Comparison of ENCODE assay signal across 26 mouse cellular contexts in genomic region chr13:48147061-48147460, GRCm38 (mm10).
"Had no signal": no experiment of that assay in that cellular context is flagged by ENCODE, and none has a peak within 500 bp of the region (broad histone marks: within the 10 kb centered on the region; RNA-seq: fewer than 3 reads in every experiment).

No protein-coding gene starts in this region.

- DNase-seq: gastrocnemius, adult 2 months; gastrocnemius, postnatal 10 days; gastrocnemius, postnatal 25 days; heart, postnatal 10 days; heart, postnatal 4 days; kidney, adult 18-20 months; kidney, adult 8-10 months; kidney, postnatal 10 days; kidney, postnatal 25 days; kidney, postnatal 4 days; liver; liver, embryonic 13.5 days had no signal

- H3K27ac ChIP-seq: gastrocnemius, adult 2 months; heart, embryonic 10.5 days; hindbrain, embryonic 10.5 days; hindbrain, embryonic 12.5 days; hindbrain, embryonic 14.5 days; intestine, embryonic 15.5 days; layer of hippocampus, adult 2 months; left cerebral cortex, adult 2 months; limb, embryonic 10.5 days; limb, embryonic 12.5 days; liver, embryonic 13.5 days had no signal

- H3K4me3 ChIP-seq: gastrocnemius, adult 2 months; heart, embryonic 10.5 days; heart, embryonic 12.5 days; hindbrain, embryonic 10.5 days; hindbrain, embryonic 12.5 days; intestine, embryonic 15.5 days; layer of hippocampus, adult 2 months; left cerebral cortex, adult 2 months; limb, embryonic 10.5 days; limb, embryonic 12.5 days; liver, embryonic 13.5 days had no signal

- H3K9me3 ChIP-seq: heart, embryonic 10.5 days; hindbrain, embryonic 12.5 days; intestine, embryonic 15.5 days; limb, embryonic 10.5 days; limb, embryonic 12.5 days; liver, embryonic 13.5 days had no signal

- H3K4me1 ChIP-seq: hindbrain, embryonic 10.5 days; hindbrain, embryonic 12.5 days; intestine, embryonic 15.5 days; limb, embryonic 10.5 days; limb, embryonic 12.5 days; liver, embryonic 13.5 days had no signal

- H3K4me2 ChIP-seq: heart, embryonic 12.5 days; hindbrain, embryonic 12.5 days; hindbrain, embryonic 14.5 days; intestine, embryonic 15.5 days; limb, embryonic 12.5 days; liver, embryonic 11.5 days; liver, embryonic 13.5 days had no signal

- H3K36me3 ChIP-seq: heart, embryonic 10.5 days; heart, embryonic 12.5 days; hindbrain, embryonic 10.5 days; hindbrain, embryonic 12.5 days; intestine, embryonic 15.5 days; limb, embryonic 10.5 days; limb, embryonic 12.5 days; liver, embryonic 13.5 days had no signal

- H3K27me3 ChIP-seq: heart, embryonic 12.5 days; hindbrain, embryonic 12.5 days; intestine, embryonic 15.5 days; limb, embryonic 12.5 days; liver, embryonic 13.5 days had no signal

- H3K9ac ChIP-seq: heart, embryonic 12.5 days; hindbrain, embryonic 12.5 days; hindbrain, embryonic 14.5 days; intestine, embryonic 15.5 days; limb, embryonic 12.5 days; liver, embryonic 13.5 days had no signal

- ATAC-seq: hindbrain, embryonic 16.5 days; inflammation-experienced regulatory T-cells, adult 6 months; intestine, embryonic 15.5 days; intestine, postnatal 0 days had no signal
